Mouse (Mus musculus) ES-E14 (cell line): ENCODE measurements at regions not wholly inside any gene's neighbourhood (a gene's known extent, or its start where the extent isn't known, plus 50 kb on each side); places are given as distances from the start of the nearest gene placed in this dataset.

Experiments
- MAFK ChIP-seq: IDR thresholded peaks from 2 replicates; pipeline ENCODE4 v1.6.1; 2014; ENCODE audit warnings: mild to moderate bottlenecking, low read depth, low read length, inconsistent platforms; ENCODE audit not compliant: insufficient read depth
- ZNF384 ChIP-seq: IDR thresholded peaks from 2 replicates; pipeline ENCODE4 v1.6.1; 2012; ENCODE audit warnings: low read depth, low read length, inconsistent platforms

DNA sequence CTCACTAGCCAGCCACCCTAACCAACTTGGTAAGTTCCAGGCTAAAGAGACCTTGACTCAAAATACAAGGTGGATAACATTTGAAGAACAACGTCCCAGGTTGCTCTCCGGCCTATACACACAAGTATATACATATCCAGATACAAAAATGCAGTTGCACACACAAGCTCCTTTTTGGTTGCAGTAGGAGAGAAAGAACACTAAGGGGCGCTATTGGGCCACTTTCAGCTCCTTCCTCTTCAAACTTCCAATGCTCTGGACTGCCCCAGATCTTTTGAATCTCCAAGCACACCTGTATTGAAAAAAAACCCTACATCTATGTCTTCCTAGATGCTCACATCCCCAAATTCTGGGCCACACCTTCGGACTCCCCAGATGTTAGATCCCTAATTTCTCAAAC is 141.1 kb downstream of the Tfcp2l1 start:
- no peak for TF ChIP-seq MAFK
- no peak for TF ChIP-seq ZNF384
